Mouse (Mus musculus): ENCODE results near the gene Chrnb1.

DNA sequence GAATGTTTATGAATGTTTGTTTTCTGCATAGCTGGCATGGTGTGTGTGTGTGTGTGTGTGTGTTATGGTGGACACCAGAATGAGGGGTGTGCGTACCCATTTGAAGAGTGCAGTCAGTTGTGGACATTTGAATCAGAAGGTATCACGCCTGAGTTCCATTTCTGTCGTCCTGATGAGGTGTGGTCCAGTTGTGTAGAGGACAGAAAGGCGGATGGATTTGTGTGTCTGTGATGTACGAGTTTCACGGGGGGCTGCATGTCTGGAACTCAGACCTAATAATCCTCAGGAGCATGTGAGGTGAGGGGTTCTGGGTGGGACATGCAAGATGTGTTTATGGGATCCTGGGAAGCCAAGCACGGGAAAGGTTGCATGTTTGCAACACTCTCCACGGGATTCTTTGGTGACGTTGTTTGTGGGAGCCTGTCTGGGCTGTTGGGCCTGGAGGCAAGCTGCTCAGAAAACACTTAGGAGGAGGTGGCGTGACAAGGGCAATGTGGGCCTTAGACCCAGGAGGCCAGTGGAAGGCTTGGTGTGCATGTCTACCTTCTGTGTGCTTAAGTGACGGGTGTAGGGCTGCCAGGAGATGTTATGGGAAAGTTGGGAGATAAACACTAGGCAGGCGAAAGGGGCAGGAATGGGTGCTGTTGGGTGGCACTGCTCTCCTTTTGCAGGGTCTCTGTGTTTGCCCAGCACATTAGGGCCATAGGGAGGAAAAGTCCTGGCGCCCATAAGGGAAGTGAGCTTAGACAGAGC, 28.7 kb downstream of the Chrnb1 start:
- TF ChIP-seq CTCF (IDR thresholded peaks at IDR 0.05) = no peak
- no peak for TF ChIP-seq POLR2A (IDR thresholded peaks at IDR 0.05; ENCODE audit: insufficient read depth, low read depth, low read length)
